Mouse (Mus musculus) skeletal muscle tissue, adult 2 months (tissue): ENCODE measurements around the gene Gm42715.
"Not testable (repeated sequence)": the region's sequence is repeated elsewhere in the genome, so short reads cannot be mapped to it uniquely, and the experiment has no call there.

ENCODE experiments used
- DNase-seq: peaks from one replicate; pipeline ENCODE4 v3.0.0-alpha.2; 2012; ENCODE audit warnings: low read depth, low spot score

Gene Gm42715

DNA sequence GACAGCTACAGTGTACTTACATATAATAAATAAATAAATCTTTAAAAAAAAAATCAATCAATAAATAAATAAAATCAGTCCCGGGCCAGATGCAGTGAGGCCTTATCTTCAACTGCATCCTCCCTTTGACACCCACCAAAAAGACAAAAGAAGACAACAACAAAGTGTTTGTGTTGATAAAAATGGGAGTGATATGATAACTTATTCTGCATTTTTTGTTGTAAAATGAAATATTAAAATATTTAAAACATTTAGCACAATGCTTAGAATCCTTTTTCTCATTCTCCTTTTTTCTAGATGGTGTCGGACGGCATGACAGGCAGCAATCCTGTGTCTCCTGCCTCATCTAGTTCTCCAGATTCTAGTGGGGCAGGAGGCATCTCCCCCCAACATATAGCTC, at the start of gene Gm42715:
TSS of gene Gm42715 (plus strand) at position 301 of the 400 bp plus-strand sequence.
- DNase-seq, result no peak

GRCm38 (mm10) chr7:127470011-127470715, 49.2 kb upstream of the Gm42715 start:
- DNase-seq, result no peak

GRCm38 (mm10) chr7:127470743-127471645, 48.4 kb upstream of the Gm42715 start:
- peak; percentile 96 for DNase-seq

DNA sequence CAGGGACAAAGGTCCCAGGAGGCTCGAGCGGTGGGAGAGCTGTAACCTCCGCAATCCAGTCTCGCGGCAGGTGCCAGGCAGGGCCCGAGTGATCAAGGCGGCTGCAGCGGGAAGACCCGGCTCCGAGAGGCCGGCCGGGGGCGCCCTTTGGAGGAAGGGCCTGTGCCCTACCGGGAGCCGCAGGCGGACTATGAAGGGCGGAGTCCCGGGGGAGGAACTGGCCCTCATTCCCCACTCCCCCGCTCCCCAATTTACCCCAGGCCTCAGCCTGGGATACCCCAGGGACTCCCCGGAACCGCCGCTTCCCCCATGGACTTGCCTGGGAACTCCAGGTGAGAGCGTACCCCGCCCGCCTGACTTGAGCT, 47.8 kb upstream of the Gm42715 start:
- DNase-seq, result no peak

GRCm38 (mm10) chr7:127472060-127472459, 47.3 kb upstream of the Gm42715 start:
- no peak for DNase-seq

- DNase-seq, result no peak
These were observed 45.7 kb upstream of the Gm42715 start for GRCm38 (mm10) chr7:127473705-127474104.

DNA sequence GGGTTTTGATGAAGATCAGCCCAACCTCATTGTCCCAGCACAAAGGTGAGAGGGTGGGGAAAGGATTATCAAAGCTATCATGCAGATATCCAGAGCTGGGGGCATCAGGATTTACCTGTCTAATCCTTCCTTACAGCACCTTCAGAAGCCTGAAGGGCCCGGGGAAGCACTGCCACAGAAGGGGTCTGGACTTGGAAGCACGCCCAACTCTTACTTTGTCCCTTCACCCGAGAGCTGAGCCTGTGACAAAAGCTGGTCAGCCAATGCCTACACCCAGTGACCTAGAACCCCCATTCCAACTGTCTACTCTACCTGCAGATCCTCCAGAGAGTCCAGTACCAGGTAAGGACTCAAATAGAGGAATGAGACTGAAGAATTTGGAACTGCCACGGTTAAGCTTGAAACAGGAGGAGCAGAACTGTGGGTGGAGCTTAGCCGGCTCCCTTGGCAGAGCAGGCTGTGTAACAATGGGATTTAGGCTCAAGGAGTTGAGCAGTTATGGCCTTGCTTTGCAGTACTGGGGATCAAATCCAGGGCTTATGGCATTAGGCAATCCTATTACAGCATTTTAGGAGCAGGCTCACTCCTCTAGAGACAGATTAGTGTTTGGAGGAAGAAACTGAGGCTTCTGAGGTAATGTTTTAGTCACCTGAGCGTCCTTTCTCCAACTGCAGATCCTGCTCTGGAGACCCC, 44.9 kb upstream of the Gm42715 start:
- no peak for DNase-seq

DNA sequence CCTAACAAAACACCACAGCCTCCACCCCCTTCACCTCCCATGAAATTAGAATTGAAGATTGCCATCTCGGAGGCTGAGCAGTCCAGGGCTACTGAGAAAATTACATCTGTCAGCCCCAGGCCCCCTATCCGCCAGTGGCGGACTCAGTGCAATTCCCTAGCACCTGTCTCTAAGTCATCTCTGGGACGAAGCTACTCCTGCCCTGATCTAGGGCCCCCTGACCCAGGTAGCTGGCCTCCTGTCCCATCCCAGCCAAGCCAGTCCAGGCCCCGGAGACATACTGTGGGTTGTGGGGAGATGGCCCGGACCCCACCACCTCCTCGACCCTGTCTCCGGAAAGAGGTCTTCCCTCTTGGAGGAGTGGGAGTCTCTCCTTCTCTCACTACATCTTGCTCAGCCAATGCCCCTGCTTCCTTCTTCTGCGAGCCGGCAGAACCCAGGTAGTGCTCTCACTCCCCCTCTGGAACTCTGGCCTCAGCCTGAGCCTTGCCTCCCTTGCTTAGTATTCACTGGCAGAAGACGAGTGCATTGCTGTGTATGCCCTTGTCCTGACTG, 44.1 kb upstream of the Gm42715 start:
- DNase-seq, result no peak

- no peak for DNase-seq
These were observed 43.0 kb upstream of the Gm42715 start for GRCm38 (mm10) chr7:127476336-127476735.

DNA sequence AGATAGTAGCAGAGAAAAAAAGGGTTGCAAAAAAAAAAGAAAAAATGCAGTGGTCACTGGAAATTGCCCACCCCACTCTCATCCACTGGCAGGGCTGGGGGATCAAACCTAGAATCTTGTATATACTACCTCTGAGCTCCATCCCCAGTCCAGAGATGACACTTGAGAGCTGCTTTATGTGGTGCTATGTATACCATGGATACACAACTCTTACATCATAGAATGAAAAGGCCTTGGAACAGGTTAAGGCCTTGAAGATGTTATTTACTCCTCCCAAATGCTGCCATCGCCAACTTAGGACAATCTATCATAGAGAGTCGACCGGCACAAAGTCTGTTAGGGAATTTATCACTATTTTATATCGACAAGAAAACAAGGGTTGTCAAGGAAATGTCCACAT, 42.5 kb upstream of the Gm42715 start:
- no peak for DNase-seq

DNA sequence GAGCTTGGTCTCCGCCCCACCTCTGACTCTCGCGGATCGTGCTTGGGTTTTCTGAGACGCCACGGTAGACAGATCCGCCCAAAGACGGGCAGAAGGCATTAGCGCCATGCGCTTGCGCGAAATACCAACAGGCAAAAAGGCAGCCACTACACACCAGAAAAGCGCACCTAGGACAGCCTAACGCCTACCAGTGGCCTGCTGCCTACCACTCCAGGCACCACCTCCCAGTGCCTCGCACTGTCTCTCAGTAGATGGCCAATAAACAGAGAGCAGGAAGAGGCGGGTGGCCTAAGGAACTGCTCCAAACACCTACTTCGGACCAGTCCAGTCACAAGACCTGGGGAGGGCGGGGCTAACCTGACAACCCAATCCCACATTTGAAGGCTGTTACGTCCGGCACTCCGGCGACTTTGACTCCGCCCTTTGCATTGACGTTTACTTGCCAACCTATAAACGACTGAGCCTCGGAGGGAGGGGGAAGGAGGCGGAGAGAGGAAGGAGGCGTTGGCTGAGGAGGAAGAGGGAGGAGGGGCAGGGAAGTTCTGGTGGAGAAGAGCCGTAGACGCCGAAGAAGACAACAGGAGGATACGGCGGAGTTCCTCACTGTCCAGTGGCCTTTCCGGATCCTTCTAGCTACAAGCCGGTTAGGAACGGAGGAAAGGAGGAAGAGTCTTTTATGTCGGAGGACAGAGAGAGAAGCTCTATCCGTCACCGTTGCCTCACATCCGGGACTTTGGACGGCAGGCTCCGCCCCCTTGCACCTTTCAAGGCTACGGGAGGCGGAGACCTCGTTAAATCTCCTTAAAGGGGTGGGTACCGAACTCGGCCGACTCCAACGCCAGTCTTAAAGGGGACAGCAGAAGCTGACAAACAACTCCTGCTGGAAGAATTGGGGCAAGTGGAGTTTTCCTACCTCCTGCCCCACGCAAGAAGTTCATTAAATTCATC, 41.4 kb upstream of the Gm42715 start:
- peak; percentile 100 for DNase-seq

GRCm38 (mm10) chr7:127478635-127479317, 40.6 kb upstream of the Gm42715 start, which contains the start of gene Fbrs:
TSS of gene Fbrs (plus strand) at chr7:127479199.
- peak; percentile 99 for DNase-seq

DNA sequence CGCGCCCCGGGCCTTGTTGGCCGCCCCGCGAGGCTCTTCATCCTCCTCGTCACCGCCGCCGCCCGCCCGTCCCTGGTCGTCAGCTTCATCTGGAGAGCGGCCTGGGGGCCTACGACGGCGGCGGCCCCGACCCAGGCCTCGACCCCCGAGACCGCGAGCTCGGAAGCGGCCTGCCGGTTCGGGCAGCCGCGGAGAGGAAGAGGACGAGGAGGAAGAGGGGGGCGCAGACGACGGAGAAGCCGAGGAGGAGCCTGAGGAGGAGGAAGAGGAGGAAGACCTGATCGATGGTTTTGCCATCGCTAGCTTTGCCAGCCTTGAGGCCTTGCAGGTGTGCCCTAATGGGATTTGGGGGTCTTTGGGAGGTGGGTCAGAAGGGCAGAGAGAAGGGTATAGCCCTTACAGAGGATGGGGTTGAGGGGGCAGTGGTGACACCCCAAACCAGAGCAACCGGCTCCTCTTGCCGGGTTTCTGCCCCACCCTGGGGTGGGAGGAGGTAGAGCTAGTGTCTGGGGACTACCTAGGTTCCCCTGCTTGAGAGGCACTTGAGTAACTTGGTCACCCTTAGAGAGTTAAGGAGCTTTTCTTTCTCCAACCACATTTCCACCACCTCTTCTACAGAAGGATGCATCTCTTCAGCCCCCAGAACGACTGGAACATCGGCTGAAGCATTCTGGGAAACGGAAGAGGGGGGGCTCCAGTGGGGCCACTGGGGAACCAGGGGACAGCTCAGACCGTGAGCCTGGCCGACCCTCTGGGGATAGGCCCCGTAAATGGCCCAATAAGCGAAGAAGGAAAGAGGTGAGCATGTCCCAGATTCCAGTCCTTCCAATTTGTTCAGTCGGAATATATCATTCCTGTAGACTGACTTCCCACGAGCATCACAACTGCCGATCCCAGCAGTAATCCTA, 39.8 kb upstream of the Gm42715 start:
- DNase-seq, result no peak

GRCm38 (mm10) chr7:127480321-127480720, 39.1 kb upstream of the Gm42715 start:
- DNase-seq, result no peak

DNA sequence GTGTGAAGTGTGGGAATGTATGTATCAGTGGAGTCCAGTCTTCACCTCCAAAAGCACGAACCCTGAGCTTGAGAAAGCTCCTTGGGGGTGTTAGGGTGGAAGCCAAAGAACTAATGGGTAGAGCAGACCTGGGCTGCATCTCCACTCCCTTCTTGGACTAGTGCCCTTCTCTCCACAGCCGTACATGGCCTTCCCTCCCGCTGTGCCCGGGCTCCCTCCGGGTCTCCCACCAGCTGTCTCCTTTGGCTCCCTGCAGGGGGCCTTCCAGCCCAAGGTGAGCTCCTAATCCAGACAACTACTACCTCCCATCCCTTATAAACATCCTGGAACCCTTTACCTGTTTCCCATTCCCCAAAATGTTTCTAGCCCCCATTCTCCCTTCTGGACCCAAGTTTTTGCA, 34.0 kb upstream of the Gm42715 start:
- no peak for DNase-seq

GRCm38 (mm10) chr7:127488364-127488763, 31.0 kb upstream of the Gm42715 start:
- DNase-seq, result not testable (repeated sequence)

- DNase-seq, result no peak
These were observed 29.4 kb upstream of the Gm42715 start for GRCm38 (mm10) chr7:127489982-127490381.

- no peak for DNase-seq
These were observed 27.5 kb upstream of the Gm42715 start for GRCm38 (mm10) chr7:127491846-127492245.

DNA sequence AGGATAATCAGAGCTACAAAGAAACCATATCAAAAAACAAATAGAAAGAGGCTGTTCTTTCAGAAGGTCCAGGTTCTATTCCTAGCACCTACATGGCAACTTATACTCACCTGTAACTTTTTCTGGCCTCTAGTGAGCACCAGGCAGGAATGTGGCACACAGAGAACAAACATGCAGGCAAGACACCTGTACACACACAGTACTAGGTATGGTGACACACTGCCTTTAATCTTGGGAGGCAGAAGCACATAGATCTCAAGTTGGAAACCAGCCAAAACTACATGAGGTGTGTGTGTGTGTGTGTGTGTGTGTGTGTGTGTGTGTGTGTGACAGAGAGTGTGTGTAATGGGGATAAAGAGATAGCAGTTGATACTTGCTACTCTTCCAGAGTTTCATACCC, 24.7 kb upstream of the Gm42715 start:
- DNase-seq, result no peak
